Mouse (Mus musculus) lung, postnatal 0 days (tissue): ENCODE measurements around the gene Hist3h2a.

ENCODE experiments used
- CTCF ChIP-seq: IDR thresholded peaks from 2 replicates; pipeline ENCODE4 v1.5.1; 2016; ENCODE audit warnings: antibody characterized with exemption, mild to moderate bottlenecking
- EP300 ChIP-seq: IDR thresholded peaks from 2 replicates; pipeline ENCODE4 v1.6.1; 2016; ENCODE audit warnings: antibody characterized with exemption, mild to moderate bottlenecking, control low read depth

- no peak for TF ChIP-seq EP300
- TF ChIP-seq CTCF: no peak
Observed at GRCm38 (mm10) chr11:59000635-59001034, 46.1 kb downstream of the Hist3h2a start.
